Mouse (Mus musculus): ENCODE results near the gene D5Ertd577e.
"Not testable (repeated sequence)": the region's sequence is repeated elsewhere in the genome, so short reads cannot be mapped to it uniquely, and the experiment has no call there.

D5Ertd577e gene

DNA sequence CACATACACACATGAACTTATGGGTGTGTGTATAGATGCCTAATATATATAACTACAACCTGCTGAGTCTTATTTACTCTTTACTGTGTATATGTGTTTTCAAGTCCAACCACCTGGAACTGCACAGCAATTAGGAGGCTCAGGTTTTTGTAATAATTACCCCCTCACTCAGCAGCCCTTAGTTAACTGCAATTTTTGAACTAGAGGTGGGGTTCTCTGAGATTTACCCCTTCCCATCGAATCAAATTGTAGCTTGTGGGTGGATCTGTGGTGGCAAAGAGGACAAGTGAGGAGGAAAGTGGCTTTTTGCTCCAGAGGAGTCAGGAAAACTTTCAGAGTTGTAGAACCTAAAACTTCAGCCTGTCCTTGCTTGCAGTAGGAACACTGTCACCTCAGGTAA is at the start of gene D5Ertd577e:
TSS of gene D5Ertd577e (plus strand) at position 301 of the 400 bp plus-strand sequence.
- not testable (repeated sequence) for DNase-seq (ENCODE audit: inconsistent ontology term)

DNA sequence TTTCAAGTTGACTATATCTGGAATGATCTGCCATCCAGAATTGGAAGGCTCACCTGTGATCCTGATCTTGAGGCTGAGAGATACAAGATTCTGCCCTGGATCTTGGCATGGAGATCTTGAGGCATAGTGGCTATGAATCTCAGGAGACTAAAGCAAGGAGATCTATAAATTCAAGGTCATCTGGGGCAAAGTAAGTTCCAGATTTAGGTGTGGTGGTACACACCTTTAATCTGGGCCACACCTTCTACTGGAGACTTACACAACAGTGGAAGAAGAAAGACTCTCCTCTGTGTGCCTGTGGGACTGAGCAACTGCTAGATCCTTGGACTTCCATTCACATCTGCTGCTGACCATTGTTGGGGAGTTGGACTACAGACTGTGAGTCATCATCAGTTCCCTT is 53.9 kb downstream of the D5Ertd577e start, which contains the start of gene Gm3286:
TSS of gene Gm3286 (plus strand) at position 301 of the 400 bp plus-strand sequence.
- DNase-seq (ENCODE audit: inconsistent ontology term) = not testable (repeated sequence)
